Mouse (Mus musculus) ES-Bruce4 (cell line): ENCODE results near the gene Atf1.

Source experiments
- CTCF ChIP-seq: IDR thresholded peaks from one replicate; pipeline ENCODE4 v1.8.1; 2011; ENCODE audit warnings: low read depth, low read length
- EP300 ChIP-seq: IDR thresholded peaks from 2 replicates; pipeline ENCODE4 v1.6.1; 2011; ENCODE audit warnings: low read depth, low read length; ENCODE audit not compliant: insufficient read depth
- POLR2A ChIP-seq: IDR thresholded peaks from one replicate; pipeline ENCODE4 v1.8.1; 2011; ENCODE audit warnings: low read length; ENCODE audit not compliant: insufficient read depth

DNA sequence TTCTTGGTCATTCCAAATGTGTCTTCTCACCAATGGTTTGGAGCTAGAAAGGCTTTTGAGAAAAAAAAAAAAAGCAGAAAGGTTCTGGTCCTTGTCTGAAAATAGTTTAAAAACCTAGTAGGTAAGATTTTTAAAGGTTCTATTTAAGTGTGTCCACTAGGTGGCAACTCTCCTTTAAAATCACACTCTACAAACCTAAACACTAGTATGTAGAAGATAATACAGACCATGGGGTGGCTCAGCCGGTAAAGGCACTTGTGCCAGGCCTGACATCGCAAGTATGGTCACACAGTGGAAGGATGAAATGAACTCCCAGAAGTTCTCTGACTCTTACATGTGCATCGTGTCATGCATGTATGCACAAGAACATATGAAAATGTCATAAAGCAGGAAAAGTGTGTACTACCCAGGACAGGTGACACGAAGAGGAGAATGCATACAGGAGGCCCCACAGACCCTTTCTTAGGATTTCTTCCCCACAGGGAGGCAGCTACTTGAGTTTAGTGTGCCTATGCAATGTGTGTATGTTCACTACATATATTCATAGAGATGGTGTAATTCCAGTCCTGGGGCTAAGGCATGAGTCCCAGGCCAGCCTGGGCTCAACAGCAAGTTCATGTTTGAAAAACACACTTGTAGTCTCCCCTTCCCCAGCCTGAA lies 35.8 kb downstream of the Atf1 start:
- TF ChIP-seq POLR2A (no peak), CTCF (peak; percentile 0), EP300 (no peak)
